Mouse (Mus musculus) E14TG2a.4 (cell line): Measurements from ENCODE around the gene Creb5.

Source experiments
- CTCF ChIP-seq: conservative IDR thresholded peaks from 2 replicates; pipeline ENCODE4 v1.5.1; 2014; ENCODE audit warnings: low read length
- NANOG ChIP-seq: IDR thresholded peaks from 2 replicates; pipeline ENCODE4 v1.6.1; 2014; ENCODE audit warnings: borderline replicate concordance, low read length, mixed read lengths
- POU5F1 ChIP-seq: IDR thresholded peaks from 2 replicates; pipeline ENCODE4 v1.6.1; 2014; ENCODE audit warnings: low read length, borderline replicate concordance

DNA sequence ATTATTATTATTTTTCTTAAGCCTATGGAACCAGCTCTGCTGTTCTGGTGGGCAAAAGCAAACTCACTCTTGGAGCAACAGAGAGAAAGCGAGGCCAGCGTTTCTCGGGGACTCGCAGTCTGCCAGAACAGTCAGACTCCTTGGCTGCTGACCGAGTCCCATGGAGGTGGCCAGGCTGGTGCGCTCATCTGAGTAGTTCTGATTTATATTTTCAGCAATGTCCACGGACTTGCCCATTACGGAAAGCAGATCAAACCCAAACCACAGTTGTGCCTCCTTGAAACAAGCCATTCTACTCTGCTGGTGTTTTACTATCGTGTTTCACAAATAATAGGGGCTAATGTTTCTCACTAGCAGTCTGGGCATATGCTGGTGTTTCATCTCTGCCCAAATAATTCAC is 408.1 kb downstream of the Creb5 start:
- no peak for TF ChIP-seq CTCF
- TF ChIP-seq POU5F1: no peak
- TF ChIP-seq NANOG: no peak
